Comparison of ENCODE assay signal across 16 mouse cellular contexts in genomic region chr3:7804209-7804608, GRCm38 (mm10).
"Had no signal": no experiment of that assay in that cellular context is flagged by ENCODE, and none has a peak within 500 bp of the region (broad histone marks: within the 10 kb centered on the region; RNA-seq: fewer than 3 reads in every experiment).

No protein-coding gene starts in this region.

- H3K9ac ChIP-seq: liver, embryonic 13.5 days; stomach, embryonic 15.5 days had no signal

- H3K36me3 ChIP-seq: liver, embryonic 13.5 days; stomach, embryonic 15.5 days had no signal

- H3K4me3 ChIP-seq: layer of hippocampus, adult 2 months; left cerebral cortex, adult 2 months; liver, embryonic 13.5 days; stomach, embryonic 15.5 days had no signal

- DNase-seq: kidney, adult 18-20 months; kidney, postnatal 10 days; layer of hippocampus, adult 9-11 months; layer of hippocampus, postnatal 36 days; liver, embryonic 13.5 days; lung, adult 2 months; lung, postnatal 14 days; lung, postnatal 4 days; midbrain, embryonic 14.5 days; right cerebral cortex, postnatal 25 days; spleen, adult 18-20 months; thymus, postnatal 25 days had no signal

- H3K9me3 ChIP-seq: liver, embryonic 13.5 days; stomach, embryonic 15.5 days had no signal

- H3K4me2 ChIP-seq: liver, embryonic 13.5 days; midbrain, embryonic 11.5 days; stomach, embryonic 15.5 days had no signal

- H3K4me1 ChIP-seq: liver, embryonic 13.5 days; stomach, embryonic 15.5 days had no signal

- H3K27ac ChIP-seq: layer of hippocampus, adult 2 months; left cerebral cortex, adult 2 months; liver, embryonic 13.5 days; stomach, embryonic 15.5 days had no signal

- H3K27me3 ChIP-seq: liver, embryonic 13.5 days; stomach, embryonic 15.5 days had no signal
